Mouse (Mus musculus) G1E (cell line): ENCODE measurements around the gene Myo1b. TPM values are rescaled to one million over a fixed set of nuclear protein-coding genes. Genes with fewer than 3 reads are reported as not detected.

Experiments
- ATAC-seq: 2 replicates; pipeline ENCODE4 v1.8.0; 2016; ENCODE audit warnings: mild to moderate bottlenecking; ENCODE audit not compliant: insufficient number of reproducible peaks, poor library complexity, low FRiP score, severe bottlenecking; ENCODE audit errors: extremely low read depth
- DNase-seq: peaks from one replicate; pipeline ENCODE4 v3.0.0; 2012; ENCODE audit warnings: low spot score
- H3K27me3 ChIP-seq: 2 replicates; pipeline ENCODE4 v1.6.1; 2012; ENCODE audit warnings: mild to moderate bottlenecking, low read length, inconsistent platforms; ENCODE audit not compliant: insufficient read depth
- H3K36me3 ChIP-seq: replicated peaks from 2 replicates; pipeline ENCODE3; 2012; ENCODE audit warnings: mild to moderate bottlenecking, inconsistent platforms
- H3K4me1 ChIP-seq: 2 replicates; pipeline ENCODE4 v1.6.1; 2012; ENCODE audit warnings: low read depth, low read length, inconsistent platforms, mixed read lengths; ENCODE audit not compliant: insufficient read depth
- H3K4me3 ChIP-seq: 2 replicates; pipeline ENCODE4 v1.5.1; 2012; ENCODE audit warnings: low read depth, mild to moderate bottlenecking, inconsistent platforms, low read length, moderate library complexity, mixed read lengths
- H3K9me3 ChIP-seq: replicated peaks from 2 replicates; pipeline ENCODE4 v1.6.1; 2012; ENCODE audit warnings: inconsistent platforms
- CTCF ChIP-seq: IDR thresholded peaks from 2 replicates; pipeline ENCODE4 v1.5.1; 2012; ENCODE audit warnings: low read depth, low read length, inconsistent platforms, mixed read lengths
- GATA1 ChIP-seq: IDR thresholded peaks from 2 replicates; pipeline ENCODE4 v1.6.1; 2012; ENCODE audit warnings: borderline replicate concordance, low read length, inconsistent platforms, mixed read lengths
- GATA2 ChIP-seq: IDR thresholded peaks from 2 replicates; pipeline ENCODE4 v1.6.1; 2012; ENCODE audit warnings: low read depth, low read length, inconsistent platforms, borderline replicate concordance
- POLR2AphosphoS5 ChIP-seq: IDR thresholded peaks from 2 replicates; pipeline ENCODE4 v1.6.1; 2012; ENCODE audit warnings: low read depth, low read length, inconsistent platforms; ENCODE audit not compliant: insufficient replicate concordance
- TAL1 ChIP-seq: conservative IDR thresholded peaks from 2 replicates; pipeline ENCODE4 v1.6.1; 2012; ENCODE audit warnings: low read depth, low read length, inconsistent platforms, mixed read lengths
- polyA plus RNA-seq: library from polyadenylated mRNA; stranded (reverse); fragments of >175 nt; gene quantifications from 2 replicates; pipeline ENCODE4 v1.2.3, GENCODE M21; 2012
- total RNA-seq, 2 experiments: library from RNA; stranded (forward) in 1 of 2; stranded (reverse) in 1 of 2; fragments of 200-1000 nt in 1 of 2; fragments of >200 nt in 1 of 2; fragmentation: Nextera tagmentation in 1 of 2; gene quantifications; 2 replicates each; pipeline ENCODE4 v1.2.3; 2014 to 2017

The Myo1b gene
- total and polyA plus RNA-seq, 3 experiments: 0.98 TPM; not detected in 2

DNA sequence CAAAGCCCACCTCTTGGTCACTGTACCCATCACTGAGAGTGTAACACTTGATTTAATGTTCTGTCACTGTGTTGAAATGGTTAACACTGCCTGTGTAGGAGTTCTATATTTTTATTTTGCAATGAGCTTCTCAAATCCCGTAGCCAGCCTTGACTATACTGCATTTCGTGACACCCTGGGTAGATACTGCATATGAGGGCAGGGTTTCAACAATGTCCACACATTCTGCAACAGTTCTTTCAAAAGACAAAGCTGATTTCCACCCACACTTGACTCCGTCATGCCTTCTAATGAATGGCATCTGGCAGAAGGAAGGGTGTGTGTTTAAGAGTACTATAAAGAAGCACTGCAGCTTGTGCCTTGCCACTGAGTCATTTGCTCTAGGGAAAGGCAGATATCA, 17.0 kb upstream of the Myo1b start:
- DNase-seq (no peak), ATAC-seq (no peak)
- Histone ChIP-seq H3K9me3 (no peaks in the 10 kb centered on the region), H3K4me3 (no peak overlapping the region), H3K27me3 (peaks cover 5% of the 10 kb centered on the region; the same call in 1 of the 2 replicates), H3K36me3 (no peaks in the 10 kb centered on the region), H3K4me1 (no peaks in the 10 kb centered on the region)
- TF ChIP-seq GATA2 (no peak), GATA1 (no peak), POLR2AphosphoS5 (no peak), CTCF (no peak), TAL1 (no peak)

- no peaks in the 10 kb centered on the region for H3K4me1 ChIP-seq
- H3K27me3 ChIP-seq: 0 out of 2 replicates have a peak, but pooled peaks cover 2% of the 10 kb centered on the region
- DNase-seq (no peak), ATAC-seq (no peak)
- TF ChIP-seq GATA1 (no peak), POLR2AphosphoS5 (no peak), CTCF (no peak), TAL1 (no peak)
- no peak overlapping the region for H3K4me3 ChIP-seq
- H3K9me3 ChIP-seq: no peaks in the 10 kb centered on the region
- no peaks in the 10 kb centered on the region for H3K36me3 ChIP-seq
These were observed 15.7 kb upstream of the Myo1b start for GRCm38 (mm10) chr1:51931561-51931960.

GRCm38 (mm10) chr1:51930584-51930983, 14.7 kb upstream of the Myo1b start:
- Histone ChIP-seq H3K36me3 (no peaks in the 10 kb centered on the region), H3K4me3 (no peak overlapping the region), H3K27me3 (0 out of 2 replicates have a peak, but pooled peaks cover 2% of the 10 kb centered on the region), H3K9me3 (no peaks in the 10 kb centered on the region), H3K4me1 (no peaks in the 10 kb centered on the region)
- no peak for DNase-seq
- no peak; the same call in 1 of the 2 replicates for ATAC-seq
- TF ChIP-seq TAL1 (no peak), GATA1 (no peak), CTCF (no peak), POLR2AphosphoS5 (no peak), GATA2 (no peak)

DNA sequence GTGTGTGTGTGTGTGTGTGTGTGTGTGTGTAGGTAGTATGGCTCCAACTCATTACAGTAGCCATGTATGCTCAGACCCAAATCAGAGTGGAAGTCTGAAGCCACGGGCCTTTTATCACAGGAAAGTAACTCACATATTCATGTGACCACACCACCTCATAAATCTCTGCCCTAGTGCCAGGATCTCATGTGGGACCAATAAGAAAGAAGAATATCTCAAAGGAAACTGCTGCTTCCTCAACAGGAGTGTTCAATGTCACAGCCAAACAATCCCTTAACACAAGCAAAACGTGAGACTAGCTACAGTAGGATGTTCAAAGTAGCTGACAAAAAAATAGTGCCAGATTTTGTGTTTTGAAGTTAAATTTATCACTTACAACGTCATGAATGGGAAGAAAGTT, 13.7 kb upstream of the Myo1b start:
- Histone ChIP-seq H3K4me3 (no peak overlapping the region), H3K9me3 (no peaks in the 10 kb centered on the region), H3K27me3 (0 out of 2 replicates have a peak, but pooled peaks cover 2% of the 10 kb centered on the region), H3K36me3 (no peaks in the 10 kb centered on the region), H3K4me1 (no peaks in the 10 kb centered on the region)
- TF ChIP-seq CTCF: no peak
- TF ChIP-seq GATA2: no peak
- no peak for TF ChIP-seq POLR2AphosphoS5
- TF ChIP-seq GATA1: no peak
- DNase-seq (no peak), ATAC-seq (no peak)

- Histone ChIP-seq H3K9me3 (no peaks in the 10 kb centered on the region), H3K4me3 (no peak overlapping the region), H3K36me3 (no peaks in the 10 kb centered on the region), H3K4me1 (no peaks in the 10 kb centered on the region), H3K27me3 (no peaks in the 10 kb centered on the region)
- DNase-seq (no peak), ATAC-seq (no peak)
- no peak for TF ChIP-seq GATA1
- no peak for TF ChIP-seq GATA2
- no peak for TF ChIP-seq CTCF
- TF ChIP-seq POLR2AphosphoS5: no peak
- TF ChIP-seq TAL1: no peak
These were observed 6.9 kb upstream of the Myo1b start for GRCm38 (mm10) chr1:51922820-51923219.

GRCm38 (mm10) chr1:51916276-51916675, 405 bp upstream of the Myo1b start:
- no peaks in the 10 kb centered on the region for H3K4me1 ChIP-seq
- DNase-seq (no peak), ATAC-seq (no peak)
- H3K4me3 ChIP-seq: no peak overlapping the region
- TF ChIP-seq CTCF: no peak
- no peak for TF ChIP-seq POLR2AphosphoS5
- TF ChIP-seq GATA2: no peak
- no peak for TF ChIP-seq GATA1
- TF ChIP-seq TAL1: no peak
- no peaks in the 10 kb centered on the region; the same call in 1 of the 2 replicates for H3K27me3 ChIP-seq
- peaks cover 11% of the 10 kb centered on the region for H3K9me3 ChIP-seq
- no peaks in the 10 kb centered on the region for H3K36me3 ChIP-seq

- Histone ChIP-seq H3K9me3 (peaks cover 11% of the 10 kb centered on the region), H3K4me1 (no peaks in the 10 kb centered on the region), H3K4me3 (no peak overlapping the region), H3K36me3 (no peaks in the 10 kb centered on the region), H3K27me3 (no peaks in the 10 kb centered on the region; the same call in 1 of the 2 replicates)
- DNase-seq: no peak
- ATAC-seq: no peak
- TF ChIP-seq POLR2AphosphoS5 (no peak), GATA1 (no peak), GATA2 (no peak), CTCF (no peak), TAL1 (no peak)
These were observed 758 bp downstream of the Myo1b start for GRCm38 (mm10) chr1:51915051-51915575.
